Mouse (Mus musculus): ENCODE results near the gene Myadml2. TPM values are rescaled to one million over a fixed set of nuclear protein-coding genes. Genes with fewer than 3 reads are reported as not detected.
A peak's percentile ranks its signal among the peaks of the same experiment; 100 is the strongest.

Myadml2 gene
- total RNA-seq, 2 experiments from 2014 or later = 111 to 136 TPM

GRCm38 (mm10) chr11:120632559-120633519 lies 15.1 kb downstream of the Myadml2 start:
- peak; percentile 81 for DNase-seq
- intact Hi-C loops (cut with DNase I; ENCODE audit: low total_unique reads) = no loop called here

GRCm38 (mm10) chr11:120631726-120632448 lies 16.1 kb downstream of the Myadml2 start:
- DNase-seq = no peak
- intact Hi-C loops (cut with DNase I; ENCODE audit: low total_unique reads) = no loop called here

GRCm38 (mm10) chr11:120630881-120631725 lies 16.9 kb downstream of the Myadml2 start:
- intact Hi-C loops (cut with DNase I; ENCODE audit: low total_unique reads) = no loop called here
- DNase-seq = no peak

GRCm38 (mm10) chr11:120630401-120630871 lies 17.5 kb downstream of the Myadml2 start:
- DNase-seq = no peak
- intact Hi-C loops (cut with DNase I; ENCODE audit: low total_unique reads) = no loop called here

GRCm38 (mm10) chr11:120629911-120630310 lies 18.0 kb downstream of the Myadml2 start:
- intact Hi-C loops (cut with DNase I; ENCODE audit: low total_unique reads) = no loop called here
- peak; percentile 61 for DNase-seq

- DNase-seq = no peak
- intact Hi-C loops (cut with DNase I; ENCODE audit: low total_unique reads) = no loop called here
These were observed 18.6 kb downstream of the Myadml2 start for GRCm38 (mm10) chr11:120629341-120629730.

GRCm38 (mm10) chr11:120628601-120629340 lies 19.2 kb downstream of the Myadml2 start:
- intact Hi-C loops (cut with DNase I; ENCODE audit: low total_unique reads) = no loop called here

GRCm38 (mm10) chr11:120627468-120628300 lies 20.3 kb downstream of the Myadml2 start:
- intact Hi-C loops (cut with DNase I; ENCODE audit: low total_unique reads) = no loop called here
- DNase-seq = no peak

More at GRCm38 (mm10) chr11:120628601-120629340, 19.2 kb downstream of the Myadml2 start:
- no peak for DNase-seq

GRCm38 (mm10) chr11:120626785-120627467 lies 21.0 kb downstream of the Myadml2 start:
- no peak for DNase-seq
- intact Hi-C loops (cut with DNase I; ENCODE audit: low total_unique reads) = no loop called here

GRCm38 (mm10) chr11:120625152-120625775 lies 22.7 kb downstream of the Myadml2 start, which contains the start of gene Sirt7:
Sirt7 (minus strand) TSS chr11:120625240.
- intact Hi-C loops (cut with DNase I; ENCODE audit: low total_unique reads) = no loop called here
- no peak for DNase-seq

- intact Hi-C loops (cut with DNase I; ENCODE audit: low total_unique reads) = no loop called here
- DNase-seq = peak; percentile 89
These were observed 23.3 kb downstream of the Myadml2 start for GRCm38 (mm10) chr11:120624680-120625111.

- peak; percentile 69 for DNase-seq
- intact Hi-C loops (cut with DNase I; ENCODE audit: low total_unique reads) = no loop called here
These were observed 23.8 kb downstream of the Myadml2 start for GRCm38 (mm10) chr11:120623961-120624679.

GRCm38 (mm10) chr11:120622805-120623204 lies 25.2 kb downstream of the Myadml2 start:
- intact Hi-C loops (cut with DNase I; ENCODE audit: low total_unique reads) = no loop called here
- DNase-seq = no peak

GRCm38 (mm10) chr11:120620195-120620594 lies 27.8 kb downstream of the Myadml2 start:
- intact Hi-C loops (cut with DNase I; ENCODE audit: low total_unique reads) = no loop called here
- DNase-seq = no peak

GRCm38 (mm10) chr11:120618619-120619535 lies 29.1 kb downstream of the Myadml2 start:
- DNase-seq = no peak
- intact Hi-C loops (cut with DNase I; ENCODE audit: low total_unique reads) = no loop called here
